Mouse (Mus musculus) heart, embryonic 10.5 days (tissue): ENCODE results near the gene Cby3. TPM values are rescaled to one million over a fixed set of nuclear protein-coding genes. Genes with fewer than 3 reads are reported as not detected.
"Not testable (repeated sequence)": the region's sequence is repeated elsewhere in the genome, so short reads cannot be mapped to it uniquely, and the experiment has no call there.

ENCODE experiments used
- DNase-seq: peaks from one replicate; pipeline ENCODE4 v3.0.0-alpha.2; 2017; ENCODE audit warnings: low spot score
- H3K27ac ChIP-seq: fragments of 300-500 bp; sonication (generic); 2 replicates; pipeline ENCODE4 v1.5.1; 2016; ENCODE audit warnings: mild to moderate bottlenecking
- H3K27me3 ChIP-seq: fragments of 300-500 bp; sonication (generic); 2 replicates; pipeline ENCODE4 v1.6.1; 2016; ENCODE audit warnings: mild to moderate bottlenecking; ENCODE audit not compliant: poor library complexity, insufficient read depth, severe bottlenecking
- H3K36me3 ChIP-seq: fragments of 300-500 bp; sonication (generic); 2 replicates; pipeline ENCODE4 v1.6.1; 2016; ENCODE audit warnings: mild to moderate bottlenecking, moderate library complexity
- H3K4me1 ChIP-seq: fragments of 300-500 bp; sonication (generic); 2 replicates; pipeline ENCODE4 v1.6.1; 2016; ENCODE audit warnings: mild to moderate bottlenecking
- H3K4me3 ChIP-seq: fragments of 300-500 bp; sonication (generic); 2 replicates; pipeline ENCODE4 v1.5.1; 2016; ENCODE audit warnings: mild to moderate bottlenecking, moderate library complexity
- H3K9me3 ChIP-seq: fragments of 300-500 bp; sonication (generic); 2 replicates; pipeline ENCODE4 v1.6.1; 2016; ENCODE audit warnings: mild to moderate bottlenecking, moderate library complexity
- WGBS: fragments of 180-500 bp; shearing (Covaris S2); methylation state at CpG from one replicate; pipeline ENCODE4 v1.1.7; 2016; 5-methylcytosine and 5-hydroxymethylcytosine counted together
- polyA plus RNA-seq: library from polyadenylated mRNA; unstranded; fragments of >200 nt; fragmentation: Nextera tagmentation; extraction: Ambion mirVana; gene quantifications from 2 replicates; pipeline ENCODE4 v1.2.1, GENCODE M21; 2016

Gene Cby3
- polyA plus RNA-seq, 1 experiment from 2014 or later, result 0.39 TPM

DNA sequence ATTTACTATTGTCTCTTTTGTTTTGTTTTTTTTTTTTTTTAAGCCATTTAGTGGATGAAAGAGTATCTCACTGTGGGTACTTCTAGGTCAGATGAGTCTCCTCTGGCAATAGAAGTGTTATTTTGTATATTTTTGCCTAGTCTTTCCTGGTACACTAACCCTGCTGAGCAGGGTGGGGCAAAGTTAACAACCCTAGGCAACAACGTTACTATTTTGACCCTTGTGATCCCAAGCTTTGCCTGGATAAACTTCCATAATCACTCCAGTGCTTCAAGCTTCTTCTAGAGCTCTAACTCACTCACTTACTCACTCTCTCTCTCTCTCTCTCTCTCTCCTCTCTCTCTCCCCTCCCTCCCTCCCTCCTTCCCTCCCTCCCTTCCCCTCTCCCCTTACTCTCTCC, 18.1 kb upstream of the Cby3 start:
- Histone ChIP-seq H3K4me1 (no peaks in the 10 kb centered on the region), H3K9me3 (no peaks in the 10 kb centered on the region), H3K27me3 (no peaks in the 10 kb centered on the region), H3K4me3 (no peak overlapping the region), H3K36me3 (no peaks in the 10 kb centered on the region), H3K27ac (no peak overlapping the region)
- no peak for DNase-seq
- WGBS, result 61% methylated on average over 1 of the region's 1 CpGs

- DNase-seq, result no peak
- H3K27ac ChIP-seq, result no peak overlapping the region
These were observed 17.4 kb upstream of the Cby3 start for GRCm38 (mm10) chr11:50336891-50337290.

DNA sequence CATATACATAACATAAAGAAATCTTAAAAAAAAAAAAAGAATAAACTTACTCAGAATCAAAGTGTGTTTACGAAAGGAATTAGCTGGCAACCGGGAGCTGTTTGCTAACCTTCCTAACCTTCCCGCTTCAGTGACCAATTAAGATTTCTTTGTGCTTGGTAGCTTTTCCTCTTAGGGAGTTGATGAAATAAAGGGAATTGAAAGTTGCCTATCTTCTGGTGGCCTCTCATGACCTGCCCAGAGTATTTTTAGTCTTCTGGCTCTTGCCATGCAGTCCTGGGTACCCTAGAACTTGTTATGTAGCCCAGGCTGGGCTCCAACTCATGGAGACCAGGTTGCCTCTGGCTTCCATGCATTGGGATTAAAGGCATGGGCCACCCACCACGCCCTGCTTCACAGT, 8.8 kb upstream of the Cby3 start:
- Histone ChIP-seq H3K27ac (no peak overlapping the region), H3K36me3 (no peaks in the 10 kb centered on the region), H3K4me3 (no peak overlapping the region), H3K27me3 (no peaks in the 10 kb centered on the region), H3K4me1 (no peaks in the 10 kb centered on the region), H3K9me3 (no peaks in the 10 kb centered on the region)
- 79% methylated on average over 4 of the region's 4 CpGs for WGBS
- DNase-seq, result no peak

More at GRCm38 (mm10) chr11:50336891-50337290, 17.4 kb upstream of the Cby3 start:
- no peaks in the 10 kb centered on the region for H3K36me3 ChIP-seq
- H3K27me3 ChIP-seq, result no peaks in the 10 kb centered on the region
- 58% methylated on average over 4 of the region's 4 CpGs for WGBS
- no peak overlapping the region for H3K4me3 ChIP-seq
- H3K9me3 ChIP-seq, result no peaks in the 10 kb centered on the region
- no peaks in the 10 kb centered on the region for H3K4me1 ChIP-seq

- 83% methylated on average over 9 of the region's 9 CpGs for WGBS
- DNase-seq, result no peak
- Histone ChIP-seq H3K27me3 (no peaks in the 10 kb centered on the region), H3K27ac (no peak overlapping the region), H3K36me3 (no peaks in the 10 kb centered on the region), H3K4me1 (no peaks in the 10 kb centered on the region), H3K4me3 (no peak overlapping the region), H3K9me3 (no peaks in the 10 kb centered on the region)
These were observed 7.8 kb upstream of the Cby3 start for GRCm38 (mm10) chr11:50346256-50347032.

DNA sequence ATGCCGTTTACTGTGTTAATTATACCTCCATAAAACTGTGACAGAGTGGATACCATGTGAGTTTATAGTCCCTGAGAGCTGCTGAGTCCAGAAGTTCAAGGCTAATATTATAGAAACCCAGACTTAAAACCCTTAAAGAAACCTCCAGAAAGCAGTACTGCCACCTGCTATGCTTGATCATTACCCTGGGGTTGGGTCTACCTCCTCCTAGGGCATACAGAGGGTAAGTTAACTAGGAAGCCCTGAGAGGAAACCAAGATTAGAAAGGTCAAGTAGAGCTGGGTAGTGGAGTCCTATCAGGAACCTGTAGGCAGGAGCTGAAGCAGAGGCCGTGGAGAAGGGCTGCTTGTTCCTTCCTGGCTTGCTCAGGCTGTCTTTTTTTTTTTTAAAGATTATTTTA, 2.1 kb upstream of the Cby3 start:
- H3K9me3 ChIP-seq, result no peaks in the 10 kb centered on the region
- H3K36me3 ChIP-seq, result no peaks in the 10 kb centered on the region
- peaks cover under 1% of the 10 kb centered on the region; the same call in 1 of the 2 replicates for H3K27me3 ChIP-seq
- H3K27ac ChIP-seq, result no peak overlapping the region
- WGBS, result 76% methylated on average over 2 of the region's 2 CpGs
- H3K4me1 ChIP-seq, result no peaks in the 10 kb centered on the region
- DNase-seq, result no peak
- no peak overlapping the region for H3K4me3 ChIP-seq

- no peaks in the 10 kb centered on the region for H3K9me3 ChIP-seq
- H3K4me1 ChIP-seq, result 0 out of 2 replicates have a peak, but pooled peaks cover 6% of the 10 kb centered on the region
- WGBS, result 72% methylated on average over 3 of the region's 3 CpGs
- H3K4me3 ChIP-seq, result no peak overlapping the region
- H3K27ac ChIP-seq, result no peak overlapping the region
- peaks cover 19% of the 10 kb centered on the region; the same call in 1 of the 2 replicates for H3K27me3 ChIP-seq
- no peak for DNase-seq
- H3K36me3 ChIP-seq, result no peaks in the 10 kb centered on the region
These were observed 589 bp downstream of the Cby3 start for GRCm38 (mm10) chr11:50354851-50355250.

- Histone ChIP-seq H3K4me1 (0 out of 2 replicates have a peak, but pooled peaks cover 6% of the 10 kb centered on the region), H3K27me3 (peaks cover 19% of the 10 kb centered on the region), H3K27ac (no peak overlapping the region), H3K4me3 (no peak overlapping the region), H3K36me3 (no peaks in the 10 kb centered on the region), H3K9me3 (no peaks in the 10 kb centered on the region)
- DNase-seq, result no peak
- WGBS, result 61% methylated on average over 1 of the region's 1 CpGs
These were observed 1.1 kb downstream of the Cby3 start for GRCm38 (mm10) chr11:50355395-50355794.

- peaks cover 37% of the 10 kb centered on the region for H3K27me3 ChIP-seq
- peak overlapping the region; percentile 83 for H3K27ac ChIP-seq
- DNase-seq, result peak; percentile 78
- peak overlapping the region; percentile 73 for H3K4me3 ChIP-seq
- H3K36me3 ChIP-seq, result no peaks in the 10 kb centered on the region
- H3K4me1 ChIP-seq, result 0 out of 2 replicates have a peak, but pooled peaks cover 6% of the 10 kb centered on the region
- no peaks in the 10 kb centered on the region for H3K9me3 ChIP-seq
- WGBS, result 2% methylated on average over 74 of the region's 74 CpGs
These were observed 4.9 kb downstream of the Cby3 start for GRCm38 (mm10) chr11:50358950-50359861.

- H3K27me3 ChIP-seq, result peaks cover 37% of the 10 kb centered on the region
- 71% methylated on average over 1 of the region's 1 CpGs for WGBS
These were observed 7.0 kb downstream of the Cby3 start for GRCm38 (mm10) chr11:50361282-50361681.

GRCm38 (mm10) chr11:50364548-50364947, 10.3 kb downstream of the Cby3 start:
- WGBS, result 12% methylated on average over 4 of the region's 4 CpGs
- Histone ChIP-seq H3K27me3 (peaks cover 24% of the 10 kb centered on the region), H3K4me3 (no peak overlapping the region), H3K27ac (no peak overlapping the region), H3K36me3 (no peaks in the 10 kb centered on the region), H3K9me3 (no peaks in the 10 kb centered on the region), H3K4me1 (no peaks in the 10 kb centered on the region)
- peak; percentile 88 for DNase-seq

More at GRCm38 (mm10) chr11:50361282-50361681, 7.0 kb downstream of the Cby3 start:
- not testable (repeated sequence) for H3K4me1 ChIP-seq, H3K27ac ChIP-seq, H3K4me3 ChIP-seq, H3K36me3 ChIP-seq, H3K9me3 ChIP-seq, DNase-seq

- Histone ChIP-seq H3K27ac (no peak overlapping the region), H3K4me3 (no peak overlapping the region), H3K9me3 (no peaks in the 10 kb centered on the region), H3K27me3 (peaks cover 24% of the 10 kb centered on the region), H3K4me1 (no peaks in the 10 kb centered on the region), H3K36me3 (no peaks in the 10 kb centered on the region)
- DNase-seq, result no peak
These were observed 11.1 kb downstream of the Cby3 start for GRCm38 (mm10) chr11:50365322-50365721.

DNA sequence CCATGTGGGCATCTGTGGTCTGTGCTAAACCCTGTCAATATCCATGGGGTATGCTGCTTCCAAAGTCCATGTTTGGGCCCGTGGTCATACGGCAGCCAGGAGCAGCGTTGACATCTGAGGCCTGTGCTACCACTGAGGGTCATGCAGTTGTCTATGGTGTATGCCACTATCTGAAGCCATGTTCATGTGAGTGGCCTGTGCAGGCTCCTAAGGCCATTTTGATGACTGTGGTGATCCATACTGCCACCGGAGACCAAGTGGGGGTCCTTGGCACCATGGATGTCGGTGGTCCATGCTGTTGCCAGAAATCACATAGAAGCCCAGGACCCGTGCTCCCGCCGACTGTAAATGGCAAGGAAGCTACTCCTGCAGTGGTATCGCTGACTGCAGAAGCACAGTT, 13.3 kb downstream of the Cby3 start:
- Histone ChIP-seq H3K36me3 (no peaks in the 10 kb centered on the region), H3K4me1 (peaks cover 8% of the 10 kb centered on the region; the same call in 1 of the 2 replicates), H3K4me3 (no peak overlapping the region), H3K27ac (no peak overlapping the region), H3K27me3 (peaks cover 12% of the 10 kb centered on the region; the same call in 1 of the 2 replicates), H3K9me3 (no peaks in the 10 kb centered on the region)
- WGBS, result 87% methylated on average over 9 of the region's 9 CpGs
- DNase-seq, result no peak
